10 mouse cellular contexts compared by ENCODE assay signal in genomic region chr19:44400076-44400475, GRCm38 (mm10).
"Had no signal": no experiment of that assay in that cellular context is flagged by ENCODE, and none has a peak within 500 bp of the region (broad histone marks: within the 10 kb centered on the region; RNA-seq: fewer than 3 reads in every experiment).

No protein-coding gene starts in this region.

- DNase-seq: kidney, postnatal 14 days; lung, adult 2 months; lung, postnatal 10 days; lung, postnatal 4 days; midbrain, embryonic 14.5 days; retina, postnatal 1 day; right cerebral cortex, postnatal 4 days; spleen, adult 18-20 months; thymus, adult 2 months; thymus, postnatal 36 days had no signal
